26 mouse cellular contexts compared by ENCODE assay signal in the genomic region with DNA sequence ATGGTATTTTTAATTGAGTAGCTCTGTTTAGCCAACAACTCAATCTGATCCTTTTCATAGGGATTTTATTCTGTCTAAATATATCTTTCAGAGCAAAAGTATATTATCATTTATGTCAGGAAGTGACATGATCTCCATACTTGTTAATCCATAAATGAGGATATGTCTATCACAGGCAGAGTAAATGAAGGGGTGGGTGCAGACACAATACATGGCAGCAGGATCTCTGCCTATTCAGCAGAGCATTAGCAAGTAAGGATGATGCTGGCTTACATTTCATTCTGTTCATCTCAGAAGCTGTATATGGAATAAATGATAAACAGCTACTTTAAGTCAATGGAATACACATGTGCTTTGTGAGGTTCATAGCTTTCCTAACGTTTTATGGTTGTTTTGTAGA.
"Had no signal": no experiment of that assay in that cellular context is flagged by ENCODE, and none has a peak within 500 bp of the region (broad histone marks: within the 10 kb centered on the region; RNA-seq: fewer than 3 reads in every experiment).

No protein-coding gene starts in this region.

- H3K4me2 ChIP-seq: heart, embryonic 12.5 days; hindbrain, embryonic 12.5 days; hindbrain, embryonic 14.5 days; intestine, embryonic 15.5 days; limb, embryonic 13.5 days; limb, embryonic 15.5 days; liver, embryonic 12.5 days had no signal

- H3K4me1 ChIP-seq: heart, embryonic 10.5 days; heart, embryonic 12.5 days; hindbrain, embryonic 10.5 days; hindbrain, embryonic 12.5 days; intestine, embryonic 15.5 days; limb, embryonic 13.5 days; limb, embryonic 15.5 days; liver, embryonic 12.5 days had no signal

- H3K36me3 ChIP-seq: heart, embryonic 10.5 days; heart, embryonic 12.5 days; hindbrain, embryonic 10.5 days; hindbrain, embryonic 12.5 days; intestine, embryonic 15.5 days; limb, embryonic 13.5 days; limb, embryonic 15.5 days; liver, embryonic 12.5 days had no signal

- DNase-seq: gastrocnemius, adult 2 months; gastrocnemius, postnatal 10 days; gastrocnemius, postnatal 25 days; heart, adult 18-20 months; heart, postnatal 10 days; heart, postnatal 4 days; kidney, adult 18-20 months; kidney, adult 8-10 months; kidney, postnatal 10 days; kidney, postnatal 25 days; kidney, postnatal 4 days; left cerebral cortex, postnatal 4 days had no signal

- H3K4me3 ChIP-seq: gastrocnemius, adult 2 months; heart, embryonic 10.5 days; heart, embryonic 12.5 days; hindbrain, embryonic 10.5 days; hindbrain, embryonic 12.5 days; intestine, embryonic 15.5 days; layer of hippocampus, adult 2 months; limb, embryonic 13.5 days; limb, embryonic 15.5 days; liver, embryonic 12.5 days had no signal

- H3K9me3 ChIP-seq: heart, embryonic 10.5 days; heart, embryonic 12.5 days; hindbrain, embryonic 10.5 days; hindbrain, embryonic 12.5 days; intestine, embryonic 15.5 days; limb, embryonic 13.5 days; limb, embryonic 15.5 days; liver, embryonic 12.5 days had no signal

- H3K9ac ChIP-seq: heart, embryonic 12.5 days; hindbrain, embryonic 12.5 days; hindbrain, embryonic 14.5 days; intestine, embryonic 15.5 days; limb, embryonic 13.5 days; limb, embryonic 15.5 days; liver, embryonic 12.5 days; liver, embryonic 14.5 days had no signal

- ATAC-seq: hindbrain, embryonic 16.5 days; inflammation-experienced regulatory T-cells, adult 6 months; intestine, embryonic 15.5 days; intestine, postnatal 0 days; liver, embryonic 12.5 days had no signal

- H3K27ac ChIP-seq: gastrocnemius, adult 2 months; heart, embryonic 10.5 days; hindbrain, embryonic 10.5 days; hindbrain, embryonic 12.5 days; hindbrain, embryonic 14.5 days; intestine, embryonic 15.5 days; layer of hippocampus, adult 2 months; limb, embryonic 13.5 days; limb, embryonic 15.5 days; liver, embryonic 12.5 days; liver, embryonic 14.5 days had no signal

- H3K27me3 ChIP-seq: heart, embryonic 12.5 days; hindbrain, embryonic 12.5 days; intestine, embryonic 15.5 days; limb, embryonic 13.5 days; limb, embryonic 15.5 days; liver, embryonic 12.5 days had no signal
